Mouse (Mus musculus) neural tube, embryonic 12.5 days (tissue): Measurements from ENCODE around the gene Prkag3. TPM values are rescaled to one million over a fixed set of nuclear protein-coding genes. Genes with fewer than 3 reads are reported as not detected.

Source experiments
- ATAC-seq: fragments of 200-750 bp; cut with Nextera tagmentation; 2 replicates; pipeline ENCODE4 v1.8.0; 2017; ENCODE audit warnings: low read depth, mild to moderate bottlenecking, moderate TSS enrichment, moderate library complexity; ENCODE audit not compliant: low FRiP score
- H3K27ac ChIP-seq: fragments of 300-500 bp; sonication (generic); 2 replicates; pipeline ENCODE4 v1.5.1; 2016
- H3K27me3 ChIP-seq: fragments of 300-500 bp; sonication (generic); replicated peaks from 2 replicates; pipeline ENCODE4 v1.6.1; 2016; ENCODE audit warnings: mild to moderate bottlenecking
- H3K36me3 ChIP-seq: fragments of 300-500 bp; sonication (generic); 2 replicates; pipeline ENCODE4 v1.6.1; 2016; ENCODE audit warnings: mild to moderate bottlenecking
- H3K4me1 ChIP-seq: fragments of 300-500 bp; sonication (generic); 2 replicates; pipeline ENCODE4 v1.6.1; 2016
- H3K4me2 ChIP-seq: fragments of 300-500 bp; sonication (generic); replicated peaks from 2 replicates; pipeline ENCODE4 v1.6.1; 2016; ENCODE audit warnings: mild to moderate bottlenecking
- H3K4me3 ChIP-seq: fragments of 300-500 bp; sonication (generic); 2 replicates; pipeline ENCODE4 v1.5.1; 2016
- H3K9ac ChIP-seq: fragments of 300-500 bp; sonication (generic); 2 replicates; pipeline ENCODE4 v1.6.1; 2016; ENCODE audit warnings: mild to moderate bottlenecking
- H3K9me3 ChIP-seq: fragments of 300-500 bp; sonication (generic); 2 replicates; pipeline ENCODE4 v1.6.1; 2016; ENCODE audit warnings: mild to moderate bottlenecking
- WGBS: fragments of 180-500 bp; shearing (Covaris S2); methylation state at CpG from one replicate; pipeline ENCODE4 v1.1.7; 2016; 5-methylcytosine and 5-hydroxymethylcytosine counted together
- polyA plus RNA-seq: library from polyadenylated mRNA; unstranded; fragments of >200 nt; fragmentation: Nextera tagmentation; extraction: Ambion mirVana; gene quantifications from 2 replicates; pipeline ENCODE4 v1.2.1, GENCODE M21; 2016

The Prkag3 gene
- polyA plus RNA-seq, 1 experiment from 2014 or later, result 0.10 TPM

GRCm38 (mm10) chr1:74705016-74705415 is 44.0 kb downstream of the Prkag3 start:
- H3K9me3 ChIP-seq, result no peaks in the 10 kb centered on the region
- H3K27me3 ChIP-seq, result no peaks in the 10 kb centered on the region
- no peak overlapping the region for H3K9ac ChIP-seq
- no peak for ATAC-seq
- peaks cover 15% of the 10 kb centered on the region for H3K36me3 ChIP-seq
- H3K4me1 ChIP-seq, result no peaks in the 10 kb centered on the region
- WGBS, result 53% methylated on average over 5 of the region's 5 CpGs
- no peak overlapping the region for H3K27ac ChIP-seq
- H3K4me3 ChIP-seq, result no peak overlapping the region
- H3K4me2 ChIP-seq, result no peak overlapping the region

- H3K27me3 ChIP-seq, result no peaks in the 10 kb centered on the region
- no peaks in the 10 kb centered on the region for H3K9me3 ChIP-seq
- H3K4me3 ChIP-seq, result no peak overlapping the region
- 69% methylated on average over 3 of the region's 3 CpGs for WGBS
- no peaks in the 10 kb centered on the region for H3K4me1 ChIP-seq
- ATAC-seq, result no peak
- H3K36me3 ChIP-seq, result peaks cover 19% of the 10 kb centered on the region
- H3K9ac ChIP-seq, result no peak overlapping the region
- H3K27ac ChIP-seq, result no peak overlapping the region
- H3K4me2 ChIP-seq, result no peak overlapping the region
Observed at GRCm38 (mm10) chr1:74704156-74704555, 44.9 kb downstream of the Prkag3 start.

GRCm38 (mm10) chr1:74702142-74702553 is 46.9 kb downstream of the Prkag3 start:
- no peak overlapping the region for H3K9ac ChIP-seq
- H3K36me3 ChIP-seq, result peaks cover 39% of the 10 kb centered on the region
- no peaks in the 10 kb centered on the region for H3K4me1 ChIP-seq
- H3K27ac ChIP-seq, result no peak overlapping the region
- WGBS, result 90% methylated on average over 6 of the region's 6 CpGs
- no peaks in the 10 kb centered on the region for H3K9me3 ChIP-seq
- no peak overlapping the region for H3K4me3 ChIP-seq
- no peak overlapping the region for H3K4me2 ChIP-seq
- H3K27me3 ChIP-seq, result no peaks in the 10 kb centered on the region
- no peak for ATAC-seq

GRCm38 (mm10) chr1:74698791-74699190 is 50.2 kb downstream of the Prkag3 start:
- Histone ChIP-seq H3K27ac (no peak overlapping the region), H3K4me2 (no peak overlapping the region), H3K9me3 (no peaks in the 10 kb centered on the region), H3K36me3 (peaks cover 71% of the 10 kb centered on the region), H3K27me3 (no peaks in the 10 kb centered on the region), H3K4me3 (no peak overlapping the region), H3K4me1 (no peaks in the 10 kb centered on the region), H3K9ac (no peak overlapping the region)
- ATAC-seq, result no peak
- WGBS, result 86% methylated on average over 1 of the region's 1 CpGs

GRCm38 (mm10) chr1:74698353-74698752 is 50.7 kb downstream of the Prkag3 start:
- H3K36me3 ChIP-seq, result peaks cover 71% of the 10 kb centered on the region
- no peaks in the 10 kb centered on the region for H3K27me3 ChIP-seq
- H3K27ac ChIP-seq, result no peak overlapping the region
- H3K4me3 ChIP-seq, result no peak overlapping the region
- no peaks in the 10 kb centered on the region for H3K4me1 ChIP-seq
- no peaks in the 10 kb centered on the region for H3K9me3 ChIP-seq
- ATAC-seq, result no peak
- no peak overlapping the region for H3K9ac ChIP-seq
- no peak overlapping the region for H3K4me2 ChIP-seq
- 97% methylated on average over 1 of the region's 1 CpGs for WGBS

GRCm38 (mm10) chr1:74697416-74697815 is 51.6 kb downstream of the Prkag3 start:
- ATAC-seq, result no peak
- Histone ChIP-seq H3K27me3 (no peaks in the 10 kb centered on the region), H3K4me2 (no peak overlapping the region), H3K4me3 (no peak overlapping the region), H3K9ac (no peak overlapping the region), H3K4me1 (no peaks in the 10 kb centered on the region), H3K36me3 (peaks cover 73% of the 10 kb centered on the region), H3K27ac (no peak overlapping the region), H3K9me3 (no peaks in the 10 kb centered on the region)
- WGBS, result 96% methylated on average over 6 of the region's 6 CpGs

GRCm38 (mm10) chr1:74695836-74696235 is 53.2 kb downstream of the Prkag3 start:
- no peak overlapping the region for H3K9ac ChIP-seq
- no peak overlapping the region for H3K27ac ChIP-seq
- ATAC-seq, result no peak
- no peak overlapping the region for H3K4me2 ChIP-seq
- WGBS, result 96% methylated on average over 4 of the region's 4 CpGs
- H3K9me3 ChIP-seq, result no peaks in the 10 kb centered on the region
- no peaks in the 10 kb centered on the region for H3K27me3 ChIP-seq
- peaks cover 77% of the 10 kb centered on the region for H3K36me3 ChIP-seq
- no peak overlapping the region for H3K4me3 ChIP-seq
- no peaks in the 10 kb centered on the region for H3K4me1 ChIP-seq

GRCm38 (mm10) chr1:74693891-74694583 is 55.0 kb downstream of the Prkag3 start:
- peaks cover 85% of the 10 kb centered on the region for H3K36me3 ChIP-seq
- no peak overlapping the region for H3K9ac ChIP-seq
- H3K27me3 ChIP-seq, result no peaks in the 10 kb centered on the region
- H3K4me1 ChIP-seq, result no peaks in the 10 kb centered on the region
- WGBS, result 92% methylated on average over 8 of the region's 8 CpGs
- ATAC-seq, result no peak
- no peaks in the 10 kb centered on the region for H3K9me3 ChIP-seq
- no peak overlapping the region for H3K4me3 ChIP-seq
- H3K27ac ChIP-seq, result no peak overlapping the region
- no peak overlapping the region for H3K4me2 ChIP-seq

Other genes starting within 250 kb of the Prkag3 start
- 60.5 and 62.1 TPM in 2 replicates for gene Cnot9, start 243.2 kb downstream of the Prkag3 start, polyA plus RNA-seq
- gene Plcd4, start 206.3 kb downstream of the Prkag3 start, polyA plus RNA-seq, result 2.2 and 2.9 TPM in 2 replicates
- gene Usp37, start 204.9 kb downstream of the Prkag3 start, polyA plus RNA-seq, result 30.2 and 33.1 TPM in 2 replicates
- 8.5 and 10.3 TPM in 2 replicates for gene Zfp142, start 161.0 kb downstream of the Prkag3 start, polyA plus RNA-seq
- 17.3 and 19.4 TPM in 2 replicates for gene Bcs1l, start 160.9 kb downstream of the Prkag3 start, polyA plus RNA-seq
- gene Rnf25, start 147.8 kb downstream of the Prkag3 start, polyA plus RNA-seq, result 35.5 and 37.8 TPM in 2 replicates
- gene Stk36, start 147.8 kb downstream of the Prkag3 start, polyA plus RNA-seq, result 22.8 and 22.9 TPM in 2 replicates
- gene Ttll4, start 87.5 kb downstream of the Prkag3 start, polyA plus RNA-seq, result 25.8 and 28.5 TPM in 2 replicates
- gene Cyp27a1, start 35.6 kb downstream of the Prkag3 start, polyA plus RNA-seq, result 3.9 and 6.3 TPM in 2 replicates
- 12.5 and 13.8 TPM in 2 replicates for gene Wnt6, start 22.7 kb upstream of the Prkag3 start, polyA plus RNA-seq
- 1.2 and 1.4 TPM in 2 replicates for gene Wnt10a, start 42.3 kb upstream of the Prkag3 start, polyA plus RNA-seq
- gene Cdk5r2, start 105.7 kb upstream of the Prkag3 start, polyA plus RNA-seq, result 5.7 and 7.6 TPM in 2 replicates
- gene Fev, start 136.2 kb upstream of the Prkag3 start, polyA plus RNA-seq, result 0.32 TPM in 1 of 2 replicates, not detected in the other
- not detected in 2 replicates for gene Cryba2, start 143.9 kb upstream of the Prkag3 start, polyA plus RNA-seq
- 0.08 TPM in 1 of 2 replicates, not detected in the other for gene Cfap65, start 186.4 kb upstream of the Prkag3 start, polyA plus RNA-seq
- 0.24 and 0.28 TPM in 2 replicates for gene Ihh, start 202.5 kb upstream of the Prkag3 start, polyA plus RNA-seq